Mouse (Mus musculus) T-helper 17 cell (primary cell): Measurements from ENCODE around the gene Cx3cr1.

Experiments
- in situ Hi-C, 2 experiments: fragments of 300-600 bp; cut with MboI, MseI; formaldehyde crosslinking; loops; 1 replicate in 1 of 2; 2 replicates in 1 of 2; pipeline ENCODE4 v1.15.1; 2025; ENCODE audit warnings: high pct_unique_total_duplicates in 2 of 2

Gene Cx3cr1

GRCm38 (mm10) chr9:120083158-120083894, 13.6 kb upstream of the Cx3cr1 start:
- in situ Hi-C loops: loop anchor here in 1 of 2 experiments (5.0 kb wide), 1 partner anchor 56 kb away; no protein-coding TSS in a partner anchor

- in situ Hi-C loops: loop anchor here in 1 of 2 experiments (5.0 kb wide), 1 partner anchor 55 kb away; no protein-coding TSS in a partner anchor
These were observed 13.0 kb upstream of the Cx3cr1 start for GRCm38 (mm10) chr9:120082691-120083090.

DNA sequence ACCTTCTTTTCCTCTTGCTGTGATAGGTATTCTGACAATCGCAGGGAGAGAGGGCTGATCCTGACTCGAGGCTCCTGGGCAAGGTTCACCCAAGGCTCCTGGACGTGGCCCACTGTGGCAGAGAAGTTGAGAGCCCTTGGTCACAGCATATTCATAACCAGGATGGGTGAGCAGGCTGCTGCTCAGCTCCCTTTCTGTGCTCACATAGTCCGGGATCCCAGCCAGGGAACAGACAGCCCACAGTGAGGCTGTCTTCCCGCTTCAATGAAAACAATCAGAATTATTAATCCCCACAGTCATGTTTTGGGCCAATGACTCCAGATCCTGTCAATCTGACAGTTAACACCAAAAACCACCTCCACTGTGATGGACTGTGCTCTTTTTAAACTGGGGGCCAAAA, 12.3 kb upstream of the Cx3cr1 start:
- in situ Hi-C loops: loop anchor here in 1 of 2 experiments (5.0 kb wide), 1 partner anchor 55 kb away; no protein-coding TSS in a partner anchor

GRCm38 (mm10) chr9:120081247-120081646, 11.6 kb upstream of the Cx3cr1 start:
- in situ Hi-C loops: loop anchor here in 1 of 2 experiments (5.0 kb wide), 1 partner anchor 54 kb away; no protein-coding TSS in a partner anchor

- in situ Hi-C loops: loop anchor here in 1 of 2 experiments (5.0 kb wide), 1 partner anchor 53 kb away; no protein-coding TSS in a partner anchor
These were observed 10.9 kb upstream of the Cx3cr1 start for GRCm38 (mm10) chr9:120080546-120081108.

DNA sequence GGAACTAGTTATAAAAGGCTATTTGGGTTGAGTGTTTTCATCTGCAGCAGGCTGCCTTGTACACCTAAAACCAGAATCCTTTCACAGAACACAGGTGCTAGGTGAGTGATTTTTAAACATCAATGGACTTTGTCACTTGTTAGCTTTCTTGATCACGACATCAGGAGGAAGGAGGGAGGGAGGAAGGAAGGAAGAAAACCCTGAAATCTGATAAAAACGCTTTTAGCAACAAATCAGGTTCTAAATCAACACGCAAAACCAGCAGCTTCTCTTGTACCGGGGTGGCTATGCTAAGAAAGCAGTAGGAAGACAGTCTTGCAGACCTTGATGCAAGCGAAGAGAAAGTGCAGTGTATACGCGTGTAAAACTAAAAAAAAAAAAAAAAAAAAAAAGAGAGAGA, 10.2 kb upstream of the Cx3cr1 start:
- in situ Hi-C loops: loop anchor here in 1 of 2 experiments (5.0 kb wide), 1 partner anchor 53 kb away; no protein-coding TSS in a partner anchor

DNA sequence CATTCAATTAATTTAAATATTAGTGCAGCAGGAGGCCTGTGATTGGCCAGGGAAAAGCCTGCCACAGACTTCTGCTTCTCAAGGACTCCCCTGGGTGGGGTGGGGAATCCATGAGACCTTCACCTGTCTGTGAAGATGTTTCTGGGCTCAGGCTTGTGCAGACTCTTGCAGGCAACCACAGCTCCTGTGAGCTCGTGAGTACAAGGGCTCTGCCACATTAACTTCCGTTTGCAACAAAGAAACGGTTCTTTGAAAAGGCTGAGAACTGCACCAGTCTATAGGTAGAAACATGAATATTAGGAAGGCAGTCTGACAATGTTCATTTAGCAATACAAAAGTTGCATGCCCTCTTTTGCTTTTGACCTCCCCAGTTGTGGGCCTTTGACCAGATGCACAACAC, 8.6 kb upstream of the Cx3cr1 start:
- in situ Hi-C loops: no loop called here

DNA sequence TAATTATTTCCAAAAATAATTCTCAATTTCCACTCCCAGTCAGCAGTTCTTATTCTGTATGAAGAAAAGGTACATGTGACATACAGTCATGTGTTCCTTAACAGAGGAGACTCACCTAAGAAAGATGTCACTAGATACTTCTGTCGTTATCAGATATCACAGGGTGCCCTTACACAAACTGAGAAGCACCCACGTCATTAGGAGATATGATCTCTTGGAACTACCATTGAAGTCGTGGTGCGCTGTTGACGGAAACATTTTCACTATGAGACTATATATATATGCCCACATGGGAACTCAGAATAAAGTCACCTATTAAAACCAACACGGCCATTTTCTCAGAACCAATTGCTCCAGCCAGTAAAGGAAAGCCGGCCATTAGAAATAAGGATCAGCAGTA, 4.8 kb upstream of the Cx3cr1 start:
- in situ Hi-C loops: loop anchor here in 1 of 2 experiments (5.0 kb wide), 1 partner anchor 47 kb away; no protein-coding TSS in a partner anchor

- in situ Hi-C loops: loop anchor here in 1 of 2 experiments (5.0 kb wide), 1 partner anchor 46 kb away; no protein-coding TSS in a partner anchor
These were observed 3.5 kb upstream of the Cx3cr1 start for GRCm38 (mm10) chr9:120073169-120073568.

DNA sequence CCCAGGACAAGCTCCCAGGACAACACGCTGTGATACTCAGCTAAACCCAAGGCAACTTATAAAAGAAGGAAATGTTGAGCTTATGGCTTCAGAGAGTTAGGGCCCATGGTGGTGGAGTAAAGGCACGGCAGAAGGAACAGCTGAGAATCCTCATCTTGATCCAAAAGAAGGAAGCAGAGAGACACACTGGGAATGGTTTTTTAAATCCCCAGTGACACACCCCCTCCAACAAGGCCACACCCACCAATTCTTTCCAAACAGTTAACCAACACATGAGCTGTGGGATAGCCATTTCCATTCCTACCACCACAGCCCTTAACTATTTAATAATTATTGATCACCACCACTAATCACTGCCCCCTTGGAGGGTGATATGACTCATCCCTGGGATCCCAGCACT, 1.6 kb upstream of the Cx3cr1 start:
- in situ Hi-C loops: loop anchor here in 1 of 2 experiments (5.0 kb wide), 1 partner anchor 44 kb away; no protein-coding TSS in a partner anchor

DNA sequence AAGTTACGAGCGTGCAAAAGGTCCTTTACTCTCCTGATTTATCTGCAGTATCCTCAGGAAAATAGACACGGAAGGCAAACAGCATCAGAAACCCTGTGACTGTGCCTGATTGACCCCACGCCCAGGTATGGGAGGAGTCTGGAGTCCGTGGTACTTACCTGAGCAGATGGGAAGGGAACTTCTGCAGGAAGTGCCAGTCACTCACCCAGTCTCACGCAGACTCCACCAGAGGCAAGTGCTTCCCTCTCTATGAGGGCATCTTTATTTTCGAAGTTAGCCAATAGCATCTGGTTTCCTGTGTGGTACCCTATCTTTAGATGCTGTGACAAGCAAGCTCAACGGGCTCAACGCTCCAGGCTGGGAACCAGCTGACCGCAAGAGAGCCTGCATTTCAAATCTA, 1.6 kb downstream of the Cx3cr1 start:
- in situ Hi-C loops: no loop called here

DNA sequence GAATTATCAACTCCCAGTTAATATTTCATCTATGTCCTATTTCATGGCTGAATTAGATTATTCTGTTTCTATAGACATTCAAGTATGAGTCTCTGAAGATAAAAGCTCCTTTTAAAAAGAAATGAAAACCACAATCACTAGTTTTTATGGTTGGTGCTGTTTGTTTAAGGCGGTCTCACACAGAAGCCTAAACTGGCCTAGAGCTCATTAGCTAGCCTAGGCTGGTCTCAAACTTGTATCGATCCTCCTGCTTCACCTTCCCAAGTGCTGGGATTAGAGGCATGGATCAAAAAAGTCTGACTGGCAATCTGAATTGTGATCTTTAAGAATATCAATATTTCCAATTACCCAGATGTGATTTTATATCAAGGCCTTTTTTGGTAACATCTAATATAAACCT, 2.1 kb downstream of the Cx3cr1 start:
- in situ Hi-C loops: no loop called here

DNA sequence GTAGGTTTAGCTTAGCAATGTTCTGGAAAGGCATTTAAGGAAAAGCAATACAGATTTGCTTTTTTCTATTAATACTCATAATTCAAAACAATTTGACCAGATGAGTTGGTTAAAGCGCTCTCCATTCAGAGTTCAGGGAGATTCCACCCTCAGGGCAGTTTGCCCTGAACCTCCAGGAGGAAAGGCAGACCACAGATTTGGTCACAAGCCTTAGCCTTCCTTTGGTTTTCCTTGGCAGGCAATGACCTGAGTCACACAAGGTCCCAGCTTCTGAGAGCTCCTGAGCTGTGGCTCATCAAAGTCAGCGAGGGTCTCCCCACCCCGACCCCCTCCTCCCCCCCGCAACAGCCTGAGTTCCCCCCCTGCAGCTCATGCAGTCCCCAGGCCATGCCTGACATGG, 5.4 kb downstream of the Cx3cr1 start:
- in situ Hi-C loops: no loop called here

GRCm38 (mm10) chr9:120058730-120059129, 10.9 kb downstream of the Cx3cr1 start:
- in situ Hi-C loops: no loop called here

GRCm38 (mm10) chr9:120056201-120056600, 13.5 kb downstream of the Cx3cr1 start:
- in situ Hi-C loops: no loop called here

- in situ Hi-C loops: no loop called here
These were observed 15.0 kb downstream of the Cx3cr1 start for GRCm38 (mm10) chr9:120054545-120055277.

DNA sequence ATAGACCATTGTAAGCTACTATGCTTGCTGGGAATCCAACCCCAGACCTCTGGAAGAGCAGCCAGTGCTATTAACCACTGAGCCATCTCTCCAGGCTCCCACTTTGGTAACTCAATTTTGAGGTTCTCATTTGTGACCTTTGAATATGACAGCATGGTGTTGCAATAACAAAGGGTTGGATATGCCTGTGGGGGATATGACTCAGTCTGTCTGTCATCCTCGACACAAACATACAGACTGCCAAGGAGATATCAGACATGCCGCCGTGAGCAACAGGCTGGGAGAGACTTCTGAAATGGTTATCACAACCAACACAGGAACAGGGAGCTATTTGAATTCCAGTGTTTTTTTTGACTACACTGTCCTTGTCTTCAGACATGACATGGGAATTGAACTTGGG, 20.3 kb downstream of the Cx3cr1 start:
- in situ Hi-C loops: no loop called here

DNA sequence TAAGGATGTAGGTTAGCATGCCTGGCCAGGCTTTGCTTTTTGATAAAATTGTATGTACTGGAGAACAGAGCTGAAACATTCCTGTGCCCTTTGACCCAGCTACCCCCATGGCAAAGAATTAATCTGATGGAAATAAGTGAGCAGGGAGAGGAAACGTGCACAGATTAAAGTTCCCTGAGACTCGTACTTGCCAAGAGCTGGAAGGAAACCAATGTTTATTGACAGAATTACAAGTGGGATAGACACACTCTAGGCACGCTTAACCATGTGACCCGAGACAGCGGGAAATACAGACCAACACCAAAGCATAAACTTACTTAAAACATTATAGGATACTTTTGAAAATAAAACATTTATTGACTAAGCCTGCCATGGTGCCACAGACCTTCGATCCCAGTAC, 21.2 kb downstream of the Cx3cr1 start:
- in situ Hi-C loops: no loop called here

DNA sequence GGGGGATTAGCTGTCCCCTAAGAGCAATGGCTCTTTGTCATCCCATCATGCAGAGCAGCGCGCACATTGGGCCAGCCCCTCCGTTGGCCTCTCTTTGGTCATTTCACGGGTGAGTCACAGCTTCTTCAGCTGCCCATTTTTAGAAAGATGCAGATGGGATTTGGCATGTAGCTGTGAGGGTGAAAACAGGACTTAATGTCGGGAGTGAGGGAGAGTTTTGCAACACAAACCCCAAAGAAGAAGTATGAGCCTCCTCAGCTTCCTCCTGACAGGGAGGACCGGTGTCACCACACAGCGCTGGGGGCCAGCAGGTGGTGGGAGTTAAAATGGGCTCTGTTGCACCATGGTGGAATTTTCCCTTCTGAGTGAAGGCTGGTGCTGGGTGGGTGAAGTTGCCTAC, 26.6 kb downstream of the Cx3cr1 start:
- in situ Hi-C loops: no loop called here

DNA sequence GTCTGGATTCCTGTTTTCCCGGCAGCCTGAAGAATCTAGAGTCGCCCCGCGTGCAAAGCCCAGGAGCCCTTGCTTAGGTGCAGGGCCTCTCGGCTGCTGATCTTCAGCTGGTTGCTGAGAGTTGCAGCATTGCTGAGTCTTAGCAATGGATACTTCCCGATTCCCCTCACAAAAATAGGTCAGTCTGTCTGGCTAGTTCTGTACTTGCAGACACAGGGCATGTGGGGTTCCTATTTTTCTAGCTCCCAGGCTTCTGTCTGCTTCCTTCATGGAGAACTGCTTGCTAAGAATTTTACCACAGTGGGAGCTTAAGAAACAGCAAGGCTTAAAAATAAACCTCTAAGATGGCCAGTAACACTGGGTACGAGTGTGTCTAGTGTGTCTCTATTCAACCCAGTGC, 32.3 kb downstream of the Cx3cr1 start:
- in situ Hi-C loops: no loop called here

DNA sequence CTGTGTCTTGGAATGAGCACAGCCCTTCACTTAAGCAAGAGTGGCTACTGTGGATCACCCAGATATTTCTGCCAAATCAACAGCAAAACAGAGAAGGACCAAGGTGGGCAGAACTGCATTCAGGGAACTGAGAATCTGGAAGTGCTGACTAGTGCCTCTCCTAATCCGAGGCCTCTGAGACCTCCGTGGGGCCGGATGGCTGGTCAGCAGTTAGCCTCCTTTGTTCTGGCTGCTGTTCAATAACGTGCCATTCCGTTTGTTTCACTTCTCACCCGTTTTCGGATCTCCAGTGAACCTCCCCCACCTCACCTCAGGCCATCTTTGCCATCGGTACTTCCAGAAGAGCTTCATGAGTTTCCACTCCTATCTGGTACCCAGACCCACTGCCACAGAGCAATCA, 35.3 kb downstream of the Cx3cr1 start:
- in situ Hi-C loops: no loop called here

DNA sequence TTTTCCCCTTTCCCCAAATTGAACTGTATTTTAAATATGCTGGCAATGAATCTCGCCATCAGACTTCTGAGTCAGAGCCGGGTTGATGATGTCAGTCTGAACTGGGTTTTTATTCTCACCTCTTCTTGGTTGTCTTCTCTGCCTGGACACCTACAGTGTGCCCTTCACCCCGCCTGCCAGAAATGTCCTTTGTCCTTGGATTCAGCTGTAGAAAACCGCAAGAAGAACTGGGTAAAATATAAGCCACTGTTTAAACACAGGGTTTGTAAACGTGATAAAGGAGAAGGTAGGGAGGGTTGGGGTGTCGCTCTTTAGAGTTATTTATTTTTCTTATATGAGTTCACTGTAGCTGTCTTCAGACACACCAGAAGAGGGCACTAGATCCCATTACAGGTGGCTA, 37.0 kb downstream of the Cx3cr1 start:
- in situ Hi-C loops: no loop called here
